Mouse (Mus musculus): ENCODE data around the gene Atp23.
"Not testable (repeated sequence)": the region's sequence is repeated elsewhere in the genome, so short reads cannot be mapped to it uniquely, and the experiment has no call there.

The Atp23 gene

GRCm38 (mm10) chr10:126826216-126826615 is 74.9 kb downstream of the Atp23 start:
- DNase-seq (ENCODE audit: low spot score): not testable (repeated sequence)

- no peak for DNase-seq (ENCODE audit: low spot score)
Observed at GRCm38 (mm10) chr10:126822418-126822817, 78.7 kb downstream of the Atp23 start.
